Mouse (Mus musculus) cerebellum, postnatal 14 days (tissue): ENCODE results near the gene Mical1.

Experiments used
- DNase-seq, 2 experiments: peaks; one replicate each; pipeline ENCODE4 v3.0.0; 2021; ENCODE audit warnings: mixed read lengths in 2 of 2

Mical1 gene

GRCm38 (mm10) chr10:41523386-41523785 is 47.3 kb downstream of the Mical1 start:
- DNase-seq, result no peak

DNA sequence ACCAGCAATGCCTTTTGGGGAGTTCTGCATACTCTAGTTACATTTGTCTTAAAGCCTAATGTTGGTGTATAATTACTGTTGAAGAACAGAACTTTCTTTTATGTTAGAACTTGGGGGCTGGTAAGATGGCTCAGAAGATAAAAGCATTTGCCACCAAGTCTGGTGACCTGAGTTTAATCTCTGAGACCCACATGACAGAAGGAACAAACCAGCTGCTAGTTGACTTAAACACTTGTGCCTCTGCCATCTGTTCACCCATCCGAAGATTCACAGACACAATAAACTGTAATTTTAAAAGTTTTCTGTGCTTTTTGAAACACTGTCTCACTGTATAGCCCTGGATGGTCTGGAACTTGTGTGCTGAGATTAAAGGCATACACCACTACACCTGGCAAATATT is 49.6 kb downstream of the Mical1 start:
- no peak for DNase-seq

- DNase-seq, result no peak
Observed at GRCm38 (mm10) chr10:41529972-41530371, 53.9 kb downstream of the Mical1 start.

- DNase-seq, result no peak
Observed at GRCm38 (mm10) chr10:41535991-41536390, 59.9 kb downstream of the Mical1 start.
